Mouse (Mus musculus): Measurements from ENCODE around the gene Sphk2.

Sphk2 gene

DNA sequence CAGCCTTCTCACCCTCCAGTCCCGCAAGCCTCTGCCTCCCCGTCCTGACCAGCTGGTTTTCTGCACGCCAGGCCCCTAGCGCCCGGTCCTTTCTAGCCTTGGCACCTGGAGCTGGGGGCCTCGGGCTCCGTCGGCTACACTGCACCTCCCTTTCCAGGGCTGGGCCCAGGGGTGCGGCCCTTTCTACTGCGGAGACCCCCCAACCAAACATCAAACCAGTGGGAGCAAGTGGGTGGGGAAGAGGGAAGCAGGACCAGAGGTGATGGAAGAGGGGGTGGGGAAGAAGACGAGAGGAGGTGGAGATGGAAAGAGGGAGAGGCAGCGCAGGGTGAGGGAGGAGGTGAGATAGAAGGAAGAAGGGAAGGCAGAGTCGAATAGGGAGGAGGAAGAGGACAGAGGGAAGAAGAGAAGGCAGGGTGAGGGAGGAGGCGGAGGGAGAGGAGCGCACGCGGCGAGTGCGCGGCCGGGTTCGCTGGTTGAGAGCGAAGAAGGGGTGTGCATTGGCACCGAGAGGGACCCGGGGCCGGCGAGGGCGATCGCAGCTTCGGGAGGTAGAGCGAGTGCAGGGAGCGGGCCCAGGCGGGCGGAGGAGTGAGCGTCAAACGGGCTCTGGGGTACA is 18.2 kb downstream of the Sphk2 start, which contains the start of gene Car11:
Gene Car11 (plus strand): TSS at position 321 of the 619 bp plus-strand sequence.
- in situ Hi-C loops (cut with MboI; ENCODE audit: low sequenced_read_pairs) = no loop called here

DNA sequence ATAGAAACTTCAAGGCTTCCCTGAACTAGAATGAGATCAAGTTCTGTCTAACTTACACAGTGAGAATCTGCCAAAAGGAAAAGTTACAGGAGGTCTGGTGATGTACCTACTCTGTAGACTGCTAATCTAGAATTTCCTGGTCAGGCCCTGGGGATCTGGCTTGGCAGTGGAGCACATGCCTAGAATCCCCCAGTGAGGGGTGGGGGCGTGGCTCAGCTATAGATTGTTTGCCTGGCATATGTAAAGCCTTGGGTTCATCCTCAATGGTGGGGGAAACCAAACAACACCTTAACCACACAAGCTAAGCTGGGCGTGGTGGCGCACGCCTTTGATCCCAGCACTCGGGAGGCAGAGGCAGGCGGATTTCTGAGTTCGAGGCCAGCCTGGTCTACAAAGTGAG is 19.9 kb downstream of the Sphk2 start:
- in situ Hi-C loops (cut with MboI; ENCODE audit: low sequenced_read_pairs) = no loop called here

- in situ Hi-C loops (cut with MboI; ENCODE audit: low sequenced_read_pairs) = no loop called here
Observed at GRCm38 (mm10) chr7:45695098-45695497, 22.7 kb downstream of the Sphk2 start.

- in situ Hi-C loops (cut with MboI; ENCODE audit: low sequenced_read_pairs) = no loop called here
Observed at GRCm38 (mm10) chr7:45693921-45694591, 23.7 kb downstream of the Sphk2 start, which contains the start of gene Sec1. Gene Sec1 (minus strand): TSS chr7:45694402.

- in situ Hi-C loops (cut with MboI; ENCODE audit: low sequenced_read_pairs) = no loop called here
Observed at GRCm38 (mm10) chr7:45692364-45692763, 25.4 kb downstream of the Sphk2 start.

- in situ Hi-C loops (cut with MboI; ENCODE audit: low sequenced_read_pairs) = loop anchor here (10.0 kb wide), 1 partner anchor 95 kb away; no protein-coding TSS in a partner anchor
Observed at GRCm38 (mm10) chr7:45689800-45690199, 28.0 kb downstream of the Sphk2 start.

DNA sequence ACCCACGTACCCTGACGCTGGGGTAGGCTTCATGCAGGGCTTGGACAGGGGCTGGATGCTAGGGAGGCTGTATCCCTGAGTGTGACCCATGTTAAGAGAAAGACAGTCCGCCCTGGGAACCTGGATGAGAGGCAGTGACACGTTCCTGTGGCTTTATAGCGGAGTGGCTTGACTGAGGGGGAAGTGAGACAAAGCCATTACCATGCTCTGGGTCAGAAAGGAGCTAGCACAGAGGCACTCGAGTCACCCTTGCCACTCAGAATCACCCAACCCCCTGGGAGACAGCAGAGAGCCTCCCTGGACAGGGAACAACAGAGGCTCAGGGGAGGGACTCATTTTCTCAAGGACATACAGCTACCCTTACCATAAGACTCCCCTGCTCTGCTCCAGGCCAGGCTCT is 28.7 kb downstream of the Sphk2 start:
- in situ Hi-C loops (cut with MboI; ENCODE audit: low sequenced_read_pairs) = loop anchor here (10.0 kb wide), 1 partner anchor 94 kb away; no protein-coding TSS in a partner anchor

- in situ Hi-C loops (cut with MboI; ENCODE audit: low sequenced_read_pairs) = loop anchor here (10.0 kb wide), 1 partner anchor 92 kb away; no protein-coding TSS in a partner anchor
Observed at GRCm38 (mm10) chr7:45686841-45687240, 31.0 kb downstream of the Sphk2 start.

- in situ Hi-C loops (cut with MboI; ENCODE audit: low sequenced_read_pairs) = loop anchor here (10.0 kb wide), 1 partner anchor 91 kb away; no protein-coding TSS in a partner anchor
Observed at GRCm38 (mm10) chr7:45685811-45686210, 32.0 kb downstream of the Sphk2 start.

DNA sequence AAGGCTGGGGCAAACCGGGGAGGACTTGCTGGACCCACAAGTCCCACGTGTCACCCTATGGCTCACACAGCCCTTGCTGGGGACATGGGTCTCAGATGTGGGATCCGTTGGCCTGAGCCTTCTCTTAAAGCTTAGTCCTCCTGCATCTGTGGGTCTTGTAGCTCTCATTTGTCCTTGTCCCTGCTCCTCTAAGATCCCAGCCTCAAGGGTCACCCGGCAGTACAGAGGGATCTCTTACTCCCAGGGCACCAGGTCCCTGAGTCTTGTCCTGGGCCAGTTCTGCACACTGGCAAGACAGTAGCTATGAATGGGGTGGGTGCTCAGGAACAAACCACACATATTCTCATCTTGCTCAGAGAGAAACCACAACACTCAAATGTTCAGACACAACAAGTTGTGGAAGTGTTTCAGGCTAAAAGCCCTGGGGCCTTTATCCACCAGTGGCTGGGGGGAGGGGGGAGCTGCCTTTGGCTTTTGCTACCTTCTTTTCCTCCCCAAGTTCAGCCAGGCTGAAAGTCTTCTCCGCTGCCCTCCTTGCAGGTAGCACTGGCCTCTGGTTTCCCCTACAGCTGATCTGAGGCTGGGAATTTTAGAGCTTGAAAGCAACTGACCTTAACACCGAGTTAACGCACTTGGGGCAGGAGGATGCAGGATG is 34.3 kb downstream of the Sphk2 start, which contains the start of gene Ntn5:
Gene Ntn5 (plus strand): TSS at position 627 of the 655 bp plus-strand sequence.
- in situ Hi-C loops (cut with MboI; ENCODE audit: low sequenced_read_pairs) = loop anchor here (10.0 kb wide), 1 partner anchor 89 kb away; no protein-coding TSS in a partner anchor

- in situ Hi-C loops (cut with MboI; ENCODE audit: low sequenced_read_pairs) = loop anchor here (10.0 kb wide), 1 partner anchor 88 kb away; no protein-coding TSS in a partner anchor
Observed at GRCm38 (mm10) chr7:45682144-45683126, 35.4 kb downstream of the Sphk2 start.

DNA sequence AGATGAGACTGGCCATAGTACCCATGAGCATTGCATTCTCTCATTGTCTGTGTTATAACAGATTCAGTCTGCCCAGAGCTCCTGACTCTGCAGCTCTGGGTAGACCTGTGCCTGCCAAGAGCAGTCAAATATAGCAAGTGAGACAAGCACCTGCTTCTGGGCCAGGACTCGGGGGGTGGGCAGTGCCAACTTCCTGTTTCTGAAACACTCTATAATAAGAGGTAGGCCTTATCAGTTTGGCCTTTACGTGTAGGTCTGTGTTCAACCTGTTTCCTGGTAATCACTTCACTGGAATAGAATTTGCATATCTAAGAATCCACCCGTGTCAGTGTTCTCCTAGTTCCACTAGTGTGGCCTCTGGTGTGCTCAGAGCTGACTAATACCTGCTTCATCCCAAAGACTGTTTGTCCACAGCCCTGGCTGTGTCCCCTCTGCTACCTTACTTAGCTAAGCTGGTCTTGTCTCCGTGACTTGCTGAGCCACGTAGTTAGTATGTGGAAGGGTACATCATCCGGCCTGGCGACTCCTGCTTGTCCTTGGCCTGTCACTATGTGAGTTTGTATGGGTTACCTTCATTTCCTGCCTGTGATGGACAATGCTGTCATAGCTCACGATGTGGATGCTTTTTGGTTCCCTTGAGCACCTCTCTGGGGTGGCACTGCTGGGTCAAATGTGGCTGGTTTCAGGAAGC is 36.6 kb downstream of the Sphk2 start:
- in situ Hi-C loops (cut with MboI; ENCODE audit: low sequenced_read_pairs) = loop anchor here (10.0 kb wide), 1 partner anchor 86 kb away; no protein-coding TSS in a partner anchor

GRCm38 (mm10) chr7:45679966-45680621 is 37.7 kb downstream of the Sphk2 start:
- in situ Hi-C loops (cut with MboI; ENCODE audit: low sequenced_read_pairs) = loop anchor here (10.0 kb wide), 1 partner anchor 85 kb away; no protein-coding TSS in a partner anchor

DNA sequence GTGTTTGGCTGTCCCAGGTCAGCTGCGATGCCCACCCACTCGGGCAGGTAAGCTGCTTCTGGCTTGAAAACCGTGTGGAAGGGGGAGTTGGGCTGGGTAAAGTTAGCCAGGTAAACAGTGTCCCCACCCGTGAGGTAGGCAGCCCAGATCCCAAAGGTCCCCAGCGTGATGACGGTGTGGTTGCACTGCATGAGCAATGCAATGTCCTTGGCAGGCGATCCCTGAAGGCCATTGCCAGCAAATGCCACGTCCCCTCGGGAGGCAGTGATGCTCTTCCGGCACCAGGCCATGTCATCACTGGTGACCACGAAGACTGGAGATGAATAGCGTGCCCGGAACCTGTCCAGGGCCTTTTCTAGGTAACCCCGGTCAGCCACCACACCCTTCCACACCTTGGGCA is 39.3 kb downstream of the Sphk2 start:
- in situ Hi-C loops (cut with MboI; ENCODE audit: low sequenced_read_pairs) = no loop called here

DNA sequence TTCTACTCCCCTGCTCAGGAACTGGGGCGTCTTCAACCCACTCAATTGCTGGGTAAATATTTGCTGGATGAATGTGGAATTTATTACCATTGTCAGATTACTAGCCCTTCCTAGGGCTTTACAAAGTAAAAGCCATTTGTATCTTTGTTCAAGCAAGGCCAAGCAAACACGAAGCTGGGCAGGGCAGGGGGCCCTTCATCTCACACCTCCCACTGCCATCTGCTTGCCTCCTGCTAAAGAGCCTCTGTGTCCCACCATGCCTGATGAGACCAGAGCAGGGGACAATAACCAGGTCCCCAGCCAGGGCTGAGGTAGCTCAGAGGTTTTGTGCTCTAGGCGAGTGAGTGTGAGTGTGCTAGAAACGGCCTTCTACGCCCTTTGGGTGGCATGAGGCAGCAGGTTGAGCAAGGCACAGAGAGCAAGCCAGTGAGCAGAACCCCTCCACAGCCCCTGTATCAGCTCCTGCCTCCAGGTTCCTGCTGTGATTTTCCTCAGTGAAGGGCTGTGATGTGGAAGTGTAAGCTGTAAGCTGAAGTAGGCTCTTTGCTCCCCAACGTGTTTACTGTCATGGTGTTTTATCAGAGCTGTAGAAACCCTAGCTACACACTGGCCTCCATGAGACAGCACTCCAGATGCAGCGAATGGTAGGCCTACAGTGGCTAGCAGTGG is 40.0 kb downstream of the Sphk2 start:
- in situ Hi-C loops (cut with MboI; ENCODE audit: low sequenced_read_pairs) = no loop called here

GRCm38 (mm10) chr7:45668921-45669320 is 48.9 kb downstream of the Sphk2 start:
- in situ Hi-C loops (cut with MboI; ENCODE audit: low sequenced_read_pairs) = no loop called here

DNA sequence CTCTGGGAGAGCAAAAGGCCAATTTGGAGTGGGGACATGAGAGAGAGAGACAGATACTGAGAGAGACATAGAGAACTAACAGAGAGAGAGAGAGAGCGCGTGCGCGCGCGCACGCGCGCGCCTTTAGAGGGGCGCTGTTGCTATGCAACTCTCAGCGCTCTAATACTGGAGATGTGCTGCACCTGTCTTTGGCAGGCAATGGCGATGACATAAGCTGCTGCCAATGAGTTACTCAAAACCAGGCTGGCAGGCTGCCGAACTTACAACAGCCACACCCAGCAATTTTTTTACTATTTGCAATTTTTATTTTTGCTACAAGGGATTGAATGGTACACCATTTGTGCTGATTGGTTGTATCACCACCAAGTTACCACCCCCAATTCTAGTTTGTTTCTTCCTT is 50.0 kb downstream of the Sphk2 start:
- in situ Hi-C loops (cut with MboI; ENCODE audit: low sequenced_read_pairs) = no loop called here

DNA sequence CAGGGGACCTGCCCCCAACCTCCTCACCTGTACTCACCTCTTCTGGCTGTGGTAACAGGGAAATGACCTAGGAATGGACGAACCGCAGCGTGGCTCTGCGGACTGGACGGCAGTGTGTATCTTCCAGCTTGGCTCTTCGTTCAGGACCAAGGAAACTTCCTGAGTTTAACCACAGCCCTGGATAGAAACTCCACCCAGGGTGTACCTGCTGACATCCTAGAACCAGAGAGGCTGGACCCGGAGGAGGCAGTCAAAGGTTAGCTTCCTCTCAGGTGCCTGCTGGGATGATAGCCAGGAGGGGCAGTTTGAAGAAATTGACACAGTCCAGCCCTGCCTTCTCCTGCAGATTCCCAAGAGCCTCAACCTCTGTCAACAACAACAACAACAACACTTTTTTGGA is 51.6 kb downstream of the Sphk2 start, which contains the start of gene Fut2:
Gene Fut2 (minus strand): TSS at position 234 of the 400 bp plus-strand sequence.
- in situ Hi-C loops (cut with MboI; ENCODE audit: low sequenced_read_pairs) = no loop called here
